Mouse (Mus musculus) megakaryocyte-erythroid progenitor cell, adult 5-6 weeks (primary cell): Measurements from ENCODE around the gene B3gnt2. TPM values are rescaled to one million over a fixed set of nuclear protein-coding genes. Genes with fewer than 3 reads are reported as not detected.

Experiments used
- total RNA-seq, 2 experiments: library from RNA; stranded (forward) in 1 of 2; stranded (reverse) in 1 of 2; fragments of 200-1000, 215-1000 nt in 1 of 2; fragments of >200 nt in 1 of 2; fragmentation: Nextera tagmentation in 1 of 2; gene quantifications; 2 replicates each; pipeline ENCODE4 v1.2.3; 2014 to 2017

Gene B3gnt2
- total RNA-seq, 2 experiments from 2014 or later, result 21.1 to 24.3 TPM

Other genes starting within 250 kb of the B3gnt2 start
- 6.4 and 7.3 TPM in 2 replicates for gene Zrsr1, start 111.0 kb upstream of the B3gnt2 start, total RNA-seq (2014; fragmentation: Nextera tagmentation)
- gene Zrsr1, start 111.0 kb upstream of the B3gnt2 start, total RNA-seq (2017), result 16.3 and 23.6 TPM in 2 replicates
- gene Gm28048, start 121.1 kb upstream of the B3gnt2 start, total RNA-seq (2014; fragmentation: Nextera tagmentation), result 31.4 and 32.3 TPM in 2 replicates
- 33.9 and 42.3 TPM in 2 replicates for gene Gm28048, start 121.1 kb upstream of the B3gnt2 start, total RNA-seq (2017)
- gene Commd1, start 121.4 kb upstream of the B3gnt2 start, total RNA-seq (2014; fragmentation: Nextera tagmentation), result 74.4 and 174 TPM in 2 replicates
- gene Commd1, start 121.4 kb upstream of the B3gnt2 start, total RNA-seq (2017), result 63.0 and 95.3 TPM in 2 replicates
- 311 and 390 TPM in 2 replicates for gene Cct4, start 129.6 kb upstream of the B3gnt2 start, total RNA-seq (2014; fragmentation: Nextera tagmentation)
- 447 and 464 TPM in 2 replicates for gene Cct4, start 129.6 kb upstream of the B3gnt2 start, total RNA-seq (2017)
- gene Fam161a, start 146.6 kb upstream of the B3gnt2 start, total RNA-seq (2014; fragmentation: Nextera tagmentation), result 1.2 and 4.3 TPM in 2 replicates
- 2.4 and 3.0 TPM in 2 replicates for gene Fam161a, start 146.6 kb upstream of the B3gnt2 start, total RNA-seq (2017)